Mouse (Mus musculus): ENCODE results near the gene Olfm2. TPM values are rescaled to one million over a fixed set of nuclear protein-coding genes. Genes with fewer than 3 reads are reported as not detected.

The Olfm2 gene
- 0.12 and 0.18 TPM in 2 replicates for polyA plus RNA-seq (2015; fragmentation: Nextera tagmentation; extraction: Ambion mirVana)

DNA sequence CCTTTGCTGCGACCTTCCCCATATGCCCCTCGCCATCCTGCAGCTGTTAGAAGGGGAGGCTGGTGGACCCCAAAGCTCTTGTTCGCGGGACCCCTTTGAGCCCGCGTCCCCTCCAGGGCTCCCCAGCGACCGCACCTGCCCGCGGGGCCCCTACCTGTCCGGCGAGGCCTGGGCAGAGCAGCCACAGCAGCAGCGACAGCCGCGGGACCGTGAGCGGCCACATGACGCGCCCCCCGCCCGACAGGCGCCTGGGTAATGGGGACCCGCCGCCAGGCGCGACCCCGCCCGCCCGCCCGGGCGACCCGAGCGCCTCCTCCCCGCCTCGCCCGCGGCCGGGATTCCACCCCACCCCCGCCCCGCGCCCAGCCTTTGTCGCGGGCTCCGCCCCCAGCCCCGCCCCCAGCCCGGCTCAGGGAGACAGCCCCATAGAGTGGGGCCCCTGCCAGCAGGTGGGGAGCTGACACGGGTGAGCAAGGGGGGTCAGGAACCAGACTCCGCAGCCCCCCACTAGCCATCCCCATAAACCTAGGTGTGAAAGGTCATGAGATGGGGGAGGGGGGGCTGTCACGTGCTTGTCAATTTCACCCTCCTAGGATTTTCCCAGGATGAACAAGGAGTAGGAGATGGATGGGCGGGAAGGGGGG lies at the start of gene Olfm2:
Gene Olfm2 (minus strand): TSS at position 333 of the 644 bp plus-strand sequence.
- no peaks in the 10 kb centered on the region for H3K9me3 ChIP-seq (replicated peaks)
- peaks cover 74% of the 10 kb centered on the region for H3K27me3 ChIP-seq
- H3K36me3 ChIP-seq, result no peaks in the 10 kb centered on the region
- ATAC-seq (ENCODE audit: low read depth), result 0 out of 2 replicates have a peak, but pooled peaks have one; percentile 33
- peak within 1 kb of the TSS; percentile 65 for H3K4me2 ChIP-seq
- WGBS (ENCODE audit: insufficient replicate concordance), result 1% methylated on average over 48 of the region's 50 CpGs
- H3K4me3 ChIP-seq (replicated peaks), result peak within 1 kb of the TSS; percentile 46
- DNase-seq, result no peak
- peaks cover 43% of the 10 kb centered on the region for H3K4me1 ChIP-seq (replicated peaks)
- no peak within 1 kb of the TSS for H3K27ac ChIP-seq
- no peak within 1 kb of the TSS for H3K9ac ChIP-seq

DNA sequence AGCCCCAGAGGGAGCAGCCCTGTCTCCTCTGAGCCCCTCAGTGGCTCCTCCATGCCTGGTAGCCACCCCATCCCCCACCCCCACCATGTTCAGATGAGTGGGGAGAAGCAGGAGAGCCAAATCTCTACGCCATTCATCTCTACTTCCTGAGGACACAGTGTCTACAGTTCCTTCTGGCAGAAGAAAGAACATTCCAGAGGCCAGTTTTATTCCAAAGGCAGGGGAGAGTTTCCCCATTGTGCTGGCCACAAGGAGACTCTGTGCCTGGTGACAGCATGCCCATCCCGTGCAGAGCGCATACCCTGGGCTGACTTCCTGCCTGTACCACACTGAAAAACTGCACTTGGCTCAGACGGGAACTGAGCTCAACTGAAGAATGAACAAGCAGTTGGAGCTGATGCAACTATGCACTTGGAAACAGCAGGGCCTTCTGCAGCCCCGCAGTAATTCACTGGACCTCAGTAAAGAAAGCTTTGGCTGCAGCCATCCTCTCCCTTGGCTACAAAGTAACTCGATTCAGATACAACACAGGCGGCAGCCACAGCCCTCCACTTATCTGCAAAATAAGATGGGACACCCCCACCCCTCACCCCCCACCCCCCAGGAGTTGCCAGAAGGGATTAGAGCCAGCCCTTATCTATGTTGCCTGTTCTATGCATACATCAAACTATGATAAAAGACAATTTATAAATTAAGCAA lies 48.1 kb upstream of the Olfm2 start:
- no peak for DNase-seq
- Histone ChIP-seq H3K27me3 (0 out of 2 replicates have a peak, but pooled peaks cover 3% of the 10 kb centered on the region), H3K4me1 (replicated peaks) (peaks cover 6% of the 10 kb centered on the region; the same call in 1 of the 2 replicates), H3K4me3 (replicated peaks) (no peak overlapping the region), H3K36me3 (no peaks in the 10 kb centered on the region), H3K9me3 (replicated peaks) (no peaks in the 10 kb centered on the region), H3K4me2 (no peak overlapping the region), H3K27ac (no peak overlapping the region), H3K9ac (no peak overlapping the region)
- ATAC-seq (ENCODE audit: low read depth), result 0 out of 2 replicates have a peak, but pooled peaks have one; percentile 26
- WGBS (ENCODE audit: insufficient replicate concordance), result 10% methylated on average over 7 of the region's 7 CpGs

DNA sequence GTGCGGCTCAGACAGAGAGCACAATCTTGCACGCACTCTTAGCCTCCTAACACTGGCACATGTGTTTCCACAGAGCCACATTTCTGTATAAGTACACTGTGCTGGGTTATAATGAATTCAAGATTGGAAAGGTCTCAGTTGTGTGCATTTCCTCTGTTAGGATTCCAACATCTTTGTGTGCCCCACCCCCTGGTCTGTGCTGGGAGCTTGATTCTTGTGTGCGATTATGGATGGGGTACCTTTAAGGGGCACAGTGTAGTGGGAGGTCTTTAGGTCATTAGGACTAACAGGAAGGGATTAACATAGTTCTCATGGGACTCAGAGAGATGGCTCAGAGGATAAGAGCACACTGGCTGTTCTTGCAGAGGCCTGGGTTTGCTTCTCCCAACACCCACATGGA lies 44.2 kb upstream of the Olfm2 start:
- Histone ChIP-seq H3K4me2 (no peak overlapping the region), H3K4me3 (replicated peaks) (no peak overlapping the region), H3K27me3 (peaks cover 3% of the 10 kb centered on the region; the same call in 1 of the 2 replicates), H3K36me3 (no peaks in the 10 kb centered on the region), H3K9me3 (replicated peaks) (no peaks in the 10 kb centered on the region), H3K27ac (no peak overlapping the region), H3K9ac (no peak overlapping the region), H3K4me1 (replicated peaks) (peaks cover 6% of the 10 kb centered on the region; the same call in 1 of the 2 replicates)
- WGBS (ENCODE audit: insufficient replicate concordance), result 63% methylated on average over 3 of the region's 3 CpGs
- DNase-seq, result no peak
- ATAC-seq (ENCODE audit: low read depth), result no peak

DNA sequence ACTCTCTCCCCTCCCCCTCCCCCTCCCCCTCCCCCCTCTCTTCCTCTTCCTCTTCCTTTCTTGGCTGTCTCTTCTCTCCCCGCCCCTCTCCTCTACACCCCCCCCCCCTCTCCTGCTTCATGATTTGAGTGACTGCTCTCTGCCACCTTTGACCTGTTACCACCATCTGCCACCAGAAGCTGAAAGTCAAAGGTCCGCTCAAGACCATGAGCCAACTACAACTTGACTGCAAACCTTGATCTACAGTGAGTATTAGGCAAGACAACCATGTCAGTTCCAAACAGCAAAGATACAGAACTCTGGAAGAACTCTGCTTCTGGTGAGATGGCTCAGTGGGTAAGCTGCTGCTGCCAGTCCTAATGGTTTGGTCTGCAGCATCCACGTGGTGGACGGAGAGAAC lies 43.5 kb upstream of the Olfm2 start:
- Histone ChIP-seq H3K4me2 (no peak overlapping the region), H3K36me3 (no peaks in the 10 kb centered on the region), H3K9ac (no peak overlapping the region), H3K27me3 (peaks cover 3% of the 10 kb centered on the region; the same call in 1 of the 2 replicates), H3K27ac (no peak overlapping the region), H3K4me1 (replicated peaks) (peaks cover 6% of the 10 kb centered on the region; the same call in 1 of the 2 replicates), H3K9me3 (replicated peaks) (no peaks in the 10 kb centered on the region), H3K4me3 (replicated peaks) (no peak overlapping the region)
- no peak for ATAC-seq (ENCODE audit: low read depth)
- WGBS (ENCODE audit: insufficient replicate concordance), result 53% methylated on average over 3 of the region's 4 CpGs
- DNase-seq, result no peak

DNA sequence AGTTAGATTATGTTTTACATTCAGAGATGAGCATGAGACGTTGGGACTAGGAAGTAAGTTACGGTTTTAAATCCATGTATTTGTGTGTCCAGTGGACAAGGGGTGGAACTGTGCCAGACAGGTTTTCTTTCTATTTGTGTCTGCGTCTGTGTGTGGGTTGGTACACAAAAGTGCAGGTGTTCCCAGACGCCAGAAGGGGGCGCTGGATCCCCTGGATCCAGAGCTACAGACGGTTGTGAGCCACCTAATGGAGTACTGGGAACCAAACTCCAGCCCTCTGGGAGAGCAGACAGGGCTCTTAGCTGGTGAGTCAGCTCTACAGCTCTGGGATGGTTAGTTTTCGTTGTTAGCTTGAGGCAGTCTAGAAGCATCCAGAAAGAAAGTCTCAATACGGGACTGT lies 41.8 kb upstream of the Olfm2 start:
- Histone ChIP-seq H3K9me3 (replicated peaks) (no peaks in the 10 kb centered on the region), H3K27me3 (peaks cover 3% of the 10 kb centered on the region; the same call in 1 of the 2 replicates), H3K9ac (no peak overlapping the region), H3K4me2 (no peak overlapping the region), H3K27ac (no peak overlapping the region), H3K4me3 (replicated peaks) (no peak overlapping the region), H3K36me3 (no peaks in the 10 kb centered on the region), H3K4me1 (replicated peaks) (no peaks in the 10 kb centered on the region)
- ATAC-seq (ENCODE audit: low read depth) (no peak), DNase-seq (no peak)
- 61% methylated on average over 8 of the region's 8 CpGs for WGBS (ENCODE audit: insufficient replicate concordance)

DNA sequence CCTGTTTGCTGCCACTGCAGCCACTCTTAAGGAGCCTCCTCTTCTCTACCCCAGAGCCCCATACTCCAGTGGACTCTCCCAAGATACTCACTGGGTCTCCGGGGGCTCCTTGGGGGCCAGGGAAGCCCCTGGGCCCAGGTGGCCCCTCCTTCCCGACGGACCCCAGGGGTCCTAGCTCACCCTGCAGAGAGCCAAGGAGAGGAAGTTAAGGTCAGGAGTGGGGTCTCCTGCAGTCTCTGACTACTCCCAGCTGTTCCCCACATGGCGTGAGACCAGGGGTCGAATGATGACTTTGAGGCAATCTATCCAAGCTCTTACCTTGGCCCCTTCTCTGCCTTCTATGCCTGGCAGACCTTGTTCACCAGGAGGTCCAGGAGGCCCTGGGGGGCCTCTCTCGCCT lies 38.9 kb upstream of the Olfm2 start:
- no peak overlapping the region for H3K4me3 ChIP-seq (replicated peaks)
- H3K36me3 ChIP-seq, result no peaks in the 10 kb centered on the region
- no peaks in the 10 kb centered on the region for H3K4me1 ChIP-seq (replicated peaks)
- ATAC-seq (ENCODE audit: low read depth) (no peak), DNase-seq (no peak)
- H3K27me3 ChIP-seq, result no peaks in the 10 kb centered on the region; the same call in 1 of the 2 replicates
- H3K27ac ChIP-seq, result no peak overlapping the region
- 62% methylated on average over 6 of the region's 6 CpGs for WGBS (ENCODE audit: insufficient replicate concordance)
- H3K4me2 ChIP-seq, result no peak overlapping the region
- no peaks in the 10 kb centered on the region for H3K9me3 ChIP-seq (replicated peaks)
- H3K9ac ChIP-seq, result no peak overlapping the region

DNA sequence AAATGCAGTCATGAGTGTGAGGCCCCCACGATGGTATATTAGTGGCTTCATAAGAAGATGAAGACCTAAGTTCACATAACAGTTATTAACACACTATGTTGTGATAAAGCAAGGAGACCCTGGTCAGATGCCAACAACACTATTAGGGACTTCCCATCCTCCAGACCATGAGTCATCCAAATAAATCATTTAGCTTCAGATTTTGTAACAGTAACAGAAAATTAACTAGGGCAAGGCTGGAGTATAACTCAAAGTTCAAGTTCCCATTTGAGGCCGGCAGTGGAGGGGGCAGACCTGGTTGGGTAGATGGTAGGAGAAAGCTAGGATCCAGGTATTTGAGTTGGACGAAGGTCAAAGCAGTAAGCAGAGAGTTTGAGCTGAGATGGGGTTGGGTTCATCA lies 35.1 kb upstream of the Olfm2 start:
- no peak for DNase-seq

DNA sequence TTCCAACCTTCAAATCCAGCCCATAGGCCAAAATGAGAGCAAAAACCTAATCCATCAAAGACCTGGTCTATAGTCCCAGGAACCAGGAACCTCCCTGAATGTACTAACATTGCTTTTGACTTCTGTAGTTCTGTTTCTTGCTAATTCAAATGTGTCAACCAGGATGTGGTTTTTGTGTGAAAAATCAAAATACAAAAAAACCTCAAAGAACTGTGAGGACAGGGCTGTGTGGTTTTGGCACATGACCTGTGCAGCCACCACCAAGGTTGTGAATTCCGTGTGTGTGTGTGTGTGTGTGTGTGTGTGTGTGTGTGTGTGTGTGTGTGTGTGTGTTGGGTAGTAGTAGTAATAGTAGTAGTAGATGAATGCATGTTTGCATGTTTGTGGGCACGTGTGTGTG lies 19.1 kb upstream of the Olfm2 start:
- ATAC-seq (ENCODE audit: low read depth), result no peak
- no peaks in the 10 kb centered on the region for H3K9me3 ChIP-seq (replicated peaks)
- DNase-seq, result no peak
- peaks cover 10% of the 10 kb centered on the region for H3K4me1 ChIP-seq (replicated peaks)
- H3K4me3 ChIP-seq (replicated peaks), result no peak overlapping the region
- H3K4me2 ChIP-seq, result no peak overlapping the region
- H3K9ac ChIP-seq, result no peak overlapping the region
- H3K36me3 ChIP-seq, result no peaks in the 10 kb centered on the region
- H3K27ac ChIP-seq, result no peak overlapping the region
- WGBS (ENCODE audit: insufficient replicate concordance), result 27% methylated on average over 2 of the region's 2 CpGs
- H3K27me3 ChIP-seq, result peaks cover 37% of the 10 kb centered on the region

More for the DNA sequence above, 35.1 kb upstream of the Olfm2 start:
- no peaks in the 10 kb centered on the region for H3K9me3 ChIP-seq (replicated peaks)
- ATAC-seq (ENCODE audit: low read depth), result no peak
- no peaks in the 10 kb centered on the region for H3K4me1 ChIP-seq (replicated peaks)
- no peak overlapping the region for H3K4me3 ChIP-seq (replicated peaks)
- H3K9ac ChIP-seq, result no peak overlapping the region
- no peak overlapping the region for H3K4me2 ChIP-seq
- no peak overlapping the region for H3K27ac ChIP-seq
- no peaks in the 10 kb centered on the region for H3K36me3 ChIP-seq
- H3K27me3 ChIP-seq, result no peaks in the 10 kb centered on the region
- WGBS (ENCODE audit: insufficient replicate concordance), result 55% methylated on average over 3 of the region's 3 CpGs

DNA sequence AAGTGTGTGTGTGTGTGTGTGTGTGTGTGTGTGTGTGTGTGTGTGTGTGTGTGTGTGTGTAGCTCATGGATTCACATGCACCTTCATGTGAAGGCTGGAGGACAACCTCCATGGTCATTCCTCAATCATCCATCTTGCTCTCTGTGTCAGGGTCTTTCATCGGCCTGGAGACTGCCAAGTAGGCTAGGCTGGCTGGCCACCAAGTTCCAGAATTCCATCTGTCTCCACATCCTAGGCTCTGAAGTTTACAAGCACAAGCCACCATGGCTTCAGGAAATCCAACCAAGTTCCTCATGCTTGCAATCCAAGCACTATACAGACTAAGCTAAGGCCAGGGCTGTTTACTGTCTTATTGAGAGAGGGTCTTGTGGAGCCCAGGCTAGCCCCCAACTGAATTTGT lies 16.9 kb upstream of the Olfm2 start:
- WGBS (ENCODE audit: insufficient replicate concordance), result 71% methylated on average over 1 of the region's 1 CpGs
- H3K36me3 ChIP-seq, result no peaks in the 10 kb centered on the region
- H3K9ac ChIP-seq, result no peak overlapping the region
- no peak overlapping the region for H3K4me3 ChIP-seq (replicated peaks)
- H3K4me2 ChIP-seq, result no peak overlapping the region
- ATAC-seq (ENCODE audit: low read depth), result no peak
- peaks cover 24% of the 10 kb centered on the region for H3K4me1 ChIP-seq (replicated peaks)
- no peak for DNase-seq
- H3K27me3 ChIP-seq, result peaks cover 48% of the 10 kb centered on the region
- no peaks in the 10 kb centered on the region for H3K9me3 ChIP-seq (replicated peaks)
- no peak overlapping the region for H3K27ac ChIP-seq

DNA sequence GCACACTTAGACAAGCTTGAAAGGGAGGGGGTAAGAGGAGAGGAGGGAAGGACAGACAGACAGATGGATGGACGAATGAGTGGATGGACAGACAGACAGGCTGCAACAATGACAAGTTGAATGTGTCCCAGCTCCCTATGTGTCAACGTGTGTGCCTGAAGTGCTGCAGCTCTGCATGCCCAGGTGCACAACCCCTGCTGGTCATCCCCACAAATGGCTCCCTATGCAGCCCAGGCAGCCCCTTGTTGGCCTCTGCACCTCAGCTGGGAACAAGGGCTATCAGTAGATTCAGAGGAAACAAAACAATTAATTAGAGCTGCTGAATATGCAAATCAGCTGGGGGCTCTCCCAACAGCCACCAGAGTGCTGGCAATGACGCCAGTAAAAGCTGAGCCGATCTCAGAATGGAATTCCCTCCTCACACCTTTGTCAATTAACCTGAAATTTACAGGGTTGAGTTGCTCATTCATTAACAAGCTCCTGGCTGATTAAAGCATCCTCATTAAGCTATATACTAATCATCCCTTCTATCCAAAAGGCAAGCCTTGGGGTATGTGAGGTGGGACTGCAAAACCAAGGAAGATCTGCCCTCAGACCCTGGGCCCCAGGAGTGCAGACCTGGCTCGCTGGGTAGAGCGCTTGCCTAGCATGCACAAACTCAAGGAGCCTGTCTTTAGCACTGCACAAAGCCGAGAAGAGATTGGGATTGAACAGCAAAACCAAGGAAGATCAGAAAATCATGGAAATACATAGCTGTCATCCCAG lies 16.2 kb upstream of the Olfm2 start:
- no peak for ATAC-seq (ENCODE audit: low read depth)
- Histone ChIP-seq H3K4me1 (replicated peaks) (peaks cover 32% of the 10 kb centered on the region), H3K9me3 (replicated peaks) (no peaks in the 10 kb centered on the region), H3K4me3 (replicated peaks) (no peak overlapping the region), H3K9ac (no peak overlapping the region), H3K36me3 (no peaks in the 10 kb centered on the region), H3K27ac (no peak overlapping the region), H3K4me2 (no peak overlapping the region), H3K27me3 (peaks cover 48% of the 10 kb centered on the region)
- DNase-seq, result no peak
- 49% methylated on average over 7 of the region's 7 CpGs for WGBS (ENCODE audit: insufficient replicate concordance)

DNA sequence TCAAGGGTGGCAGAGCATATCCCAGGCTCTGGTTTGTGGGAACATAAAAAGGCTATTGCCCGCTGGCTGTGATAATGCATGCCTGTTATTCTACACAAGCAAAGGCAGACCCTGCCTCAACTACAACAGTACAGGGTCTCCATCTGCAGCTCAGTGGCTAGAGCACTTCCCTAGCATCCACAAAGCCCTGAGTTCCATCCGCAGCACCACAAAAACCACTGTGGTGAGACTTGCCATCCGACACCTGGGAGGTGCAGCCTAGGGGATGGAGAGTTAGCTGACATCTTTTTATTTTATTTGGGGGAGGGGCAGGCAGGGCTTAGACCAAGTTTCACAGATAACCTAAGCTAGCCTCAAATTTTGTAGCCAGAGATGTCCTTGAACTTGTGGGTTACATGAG lies 15.2 kb upstream of the Olfm2 start:
- WGBS (ENCODE audit: insufficient replicate concordance), result 42% methylated on average over 3 of the region's 3 CpGs

More for the DNA sequence above, 15.2 kb upstream of the Olfm2 start:
- Histone ChIP-seq H3K9ac (no peak overlapping the region), H3K4me2 (no peak overlapping the region), H3K9me3 (replicated peaks) (no peaks in the 10 kb centered on the region), H3K27ac (no peak overlapping the region), H3K36me3 (no peaks in the 10 kb centered on the region), H3K27me3 (peaks cover 48% of the 10 kb centered on the region), H3K4me3 (replicated peaks) (no peak overlapping the region), H3K4me1 (replicated peaks) (peaks cover 42% of the 10 kb centered on the region)
- no peak for DNase-seq
- ATAC-seq (ENCODE audit: low read depth), result no peak
